Mouse (Mus musculus) B cell, adult 67 days (primary cell): Measurements from ENCODE around the gene Vmn1r170. TPM values are rescaled to one million over a fixed set of nuclear protein-coding genes. Genes with fewer than 3 reads are reported as not detected.

Experiments used
- total RNA-seq, 2 experiments: library from RNA; stranded (reverse); gene quantifications; 4 replicates each; pipeline ENCODE4 v1.2.4; 2023

The Vmn1r170 gene
- not detected for total RNA-seq

GRCm38 (mm10) chr7:23605875-23606274, at the start of gene Vmn1r170:
Vmn1r170 (plus strand) TSS chr7:23606175.

GRCm38 (mm10) chr7:23575226-23575625, 30.7 kb upstream of the Vmn1r170 start, which contains the start of gene Vmn1r169:
Vmn1r169 (plus strand) TSS chr7:23575526.

GRCm38 (mm10) chr7:23630422-23630821, 24.4 kb downstream of the Vmn1r170 start, which contains the start of gene Vmn1r171:
Vmn1r171 (plus strand) TSS chr7:23630722.

Other genes starting within 250 kb of the Vmn1r170 start
- gene Nlrp5, start 220.3 kb upstream of the Vmn1r170 start, total RNA-seq = not detected
- gene Vmn1r167, start 99.0 kb upstream of the Vmn1r170 start, total RNA-seq = not detected
- gene Vmn1r168, start 66.4 kb upstream of the Vmn1r170 start, total RNA-seq = not detected
- not detected for gene Vmn1r169, start 30.6 kb upstream of the Vmn1r170 start, total RNA-seq
- not detected for gene Vmn1r171, start 24.5 kb downstream of the Vmn1r170 start, total RNA-seq
- not detected for gene Vmn1r172, start 52.1 kb downstream of the Vmn1r170 start, total RNA-seq
- not detected for gene Vmn1r173, start 94.5 kb downstream of the Vmn1r170 start, total RNA-seq
- gene Vmn1r174, start 146.1 kb downstream of the Vmn1r170 start, total RNA-seq = not detected
- not detected for gene Vmn1r175, start 204.5 kb downstream of the Vmn1r170 start, total RNA-seq
- gene Vmn1r176, start 231.2 kb downstream of the Vmn1r170 start, total RNA-seq = not detected